Mouse (Mus musculus): ENCODE data around the gene Nrg4. TPM values are rescaled to one million over a fixed set of nuclear protein-coding genes. Genes with fewer than 3 reads are reported as not detected.

The Nrg4 gene
- 0.34 and 0.39 TPM in 2 replicates for polyA plus RNA-seq (2012; rRNA removed)
- polyA plus RNA-seq (2014; fragmentation: Nextera tagmentation; extraction: Ambion mirVana): 0.52 and 1.1 TPM in 2 replicates

- under 1% methylated on average over 66 of the region's 82 CpGs for WGBS (ENCODE audit: insufficient replicate concordance)
- no peak for TF ChIP-seq EP300 (IDR thresholded peaks at IDR 0.05; ENCODE audit: low read depth)
- no peak for TF ChIP-seq CTCF (IDR thresholded peaks at IDR 0.05; ENCODE audit: low read depth)
- H3K4me2 ChIP-seq (ENCODE audit: low read depth): peak within 1 kb of the TSS; percentile 74
- H3K4me3 ChIP-seq (ENCODE audit: insufficient read depth in 1 of 2, low read depth in 2 of 2, low read length in 2 of 2): peak within 1 kb of the TSS; percentile 66 to 67
- H3K9me3 ChIP-seq (ENCODE audit: control insufficient read depth, low read length): no peaks in the 10 kb centered on the region
- no peaks in the 10 kb centered on the region for H3K4me1 ChIP-seq (replicated peaks; ENCODE audit: control insufficient read depth in 2 of 2, insufficient read depth in 2 of 2, low read length in 1 of 2)
- DNase-seq (ENCODE audit: low read depth in 3 of 3, low spot score in 3 of 3) (peak in 2 of 3 experiments; percentile 14 to 16), ATAC-seq (ENCODE audit: insufficient read depth) (peak; percentile 55; the same call in 1 of the 2 replicates)
- peaks cover 69% of the 10 kb centered on the region for H3K27me3 ChIP-seq (ENCODE audit: control insufficient read depth, insufficient read depth, low read length)
- no peaks in the 10 kb centered on the region for H3K36me3 ChIP-seq (replicated peaks; ENCODE audit: control insufficient read depth, insufficient read depth, low read depth)
- no peak within 1 kb of the TSS; the same call in 1 of the 2 replicates for H3K9ac ChIP-seq (replicated peaks)
- H3K27ac ChIP-seq: no peak within 1 kb of the TSS
Measured at GRCm38 (mm10) chr9:55326515-55327233, at the start of gene Nrg4, which contains the start of gene Tmem266. Gene Nrg4 (minus strand): TSS chr9:55326844. Gene Tmem266 (plus strand): TSS chr9:55326913.

- H3K4me3 ChIP-seq (ENCODE audit: insufficient read depth in 1 of 2, low read depth in 2 of 2, low read length in 2 of 2): no peak overlapping the region
- TF ChIP-seq EP300 (IDR thresholded peaks at IDR 0.05; ENCODE audit: low read depth) (no peak), CTCF (IDR thresholded peaks at IDR 0.05; ENCODE audit: low read depth) (no peak)
- H3K9me3 ChIP-seq (ENCODE audit: control insufficient read depth, low read length): no peaks in the 10 kb centered on the region
- H3K36me3 ChIP-seq (replicated peaks; ENCODE audit: control insufficient read depth, insufficient read depth, low read depth): no peaks in the 10 kb centered on the region
- no peak overlapping the region for H3K4me2 ChIP-seq (ENCODE audit: low read depth)
- H3K4me1 ChIP-seq (replicated peaks; ENCODE audit: control insufficient read depth in 2 of 2, insufficient read depth in 2 of 2, low read length in 1 of 2): no peaks in the 10 kb centered on the region
- H3K27me3 ChIP-seq (ENCODE audit: control insufficient read depth, insufficient read depth, low read length): no peaks in the 10 kb centered on the region
- DNase-seq (ENCODE audit: low read depth in 3 of 3, low spot score in 3 of 3) (no peak), ATAC-seq (ENCODE audit: insufficient read depth) (no peak)
- H3K27ac ChIP-seq: no peak overlapping the region
- no peak overlapping the region for H3K9ac ChIP-seq (replicated peaks)
- WGBS (ENCODE audit: insufficient replicate concordance): 49% methylated on average over 7 of the region's 7 CpGs
Measured at GRCm38 (mm10) chr9:55371908-55372307, 45.3 kb upstream of the Nrg4 start.

GRCm38 (mm10) chr9:55368011-55368410, 41.4 kb upstream of the Nrg4 start:
- Histone ChIP-seq H3K9me3 (ENCODE audit: control insufficient read depth, low read length) (no peaks in the 10 kb centered on the region), H3K27ac (no peak overlapping the region), H3K27me3 (ENCODE audit: control insufficient read depth, insufficient read depth, low read length) (no peaks in the 10 kb centered on the region), H3K4me3 (ENCODE audit: insufficient read depth in 1 of 2, low read depth in 2 of 2, low read length in 2 of 2) (no peak overlapping the region), H3K36me3 (replicated peaks; ENCODE audit: control insufficient read depth, insufficient read depth, low read depth) (no peaks in the 10 kb centered on the region), H3K9ac (replicated peaks) (no peak overlapping the region), H3K4me1 (replicated peaks; ENCODE audit: control insufficient read depth in 2 of 2, insufficient read depth in 2 of 2, low read length in 1 of 2) (no peaks in the 10 kb centered on the region), H3K4me2 (ENCODE audit: low read depth) (no peak overlapping the region)
- no peak for DNase-seq (ENCODE audit: low read depth in 3 of 3, low spot score in 3 of 3)
- ATAC-seq (ENCODE audit: insufficient read depth): no peak
- 39% methylated on average over 3 of the region's 3 CpGs for WGBS (ENCODE audit: insufficient replicate concordance)
- TF ChIP-seq EP300 (IDR thresholded peaks at IDR 0.05; ENCODE audit: low read depth) (no peak), CTCF (IDR thresholded peaks at IDR 0.05; ENCODE audit: low read depth) (no peak)

GRCm38 (mm10) chr9:55363707-55364106, 37.1 kb upstream of the Nrg4 start:
- no peak overlapping the region for H3K9ac ChIP-seq (replicated peaks)
- TF ChIP-seq CTCF (IDR thresholded peaks at IDR 0.05; ENCODE audit: low read depth): no peak
- TF ChIP-seq EP300 (IDR thresholded peaks at IDR 0.05; ENCODE audit: low read depth): no peak

GRCm38 (mm10) chr9:55361969-55362368, 35.3 kb upstream of the Nrg4 start:
- no peaks in the 10 kb centered on the region for H3K9me3 ChIP-seq (ENCODE audit: control insufficient read depth, low read length)
- H3K27me3 ChIP-seq (ENCODE audit: control insufficient read depth, insufficient read depth, low read length): no peaks in the 10 kb centered on the region
- DNase-seq (ENCODE audit: low read depth in 3 of 3, low spot score in 3 of 3): peak in 1 of 3 experiments; percentile 2
- H3K9ac ChIP-seq (replicated peaks): no peak overlapping the region
- TF ChIP-seq EP300 (IDR thresholded peaks at IDR 0.05; ENCODE audit: low read depth) (no peak), CTCF (IDR thresholded peaks at IDR 0.05; ENCODE audit: low read depth) (no peak)
- WGBS (ENCODE audit: insufficient replicate concordance): 53% methylated on average over 5 of the region's 5 CpGs
- no peaks in the 10 kb centered on the region for H3K36me3 ChIP-seq (replicated peaks; ENCODE audit: control insufficient read depth, insufficient read depth, low read depth)
- no peak overlapping the region for H3K27ac ChIP-seq
- H3K4me3 ChIP-seq (ENCODE audit: insufficient read depth in 1 of 2, low read depth in 2 of 2, low read length in 2 of 2): no peak overlapping the region
- H3K4me1 ChIP-seq (replicated peaks; ENCODE audit: control insufficient read depth in 2 of 2, insufficient read depth in 2 of 2, low read length in 1 of 2): no peaks in the 10 kb centered on the region
- no peak overlapping the region for H3K4me2 ChIP-seq (ENCODE audit: low read depth)
- no peak for ATAC-seq (ENCODE audit: insufficient read depth)

More at GRCm38 (mm10) chr9:55363707-55364106, 37.1 kb upstream of the Nrg4 start:
- Histone ChIP-seq H3K4me2 (ENCODE audit: low read depth) (no peak overlapping the region), H3K27ac (no peak overlapping the region), H3K4me1 (replicated peaks; ENCODE audit: control insufficient read depth in 2 of 2, insufficient read depth in 2 of 2, low read length in 1 of 2) (no peaks in the 10 kb centered on the region), H3K4me3 (ENCODE audit: insufficient read depth in 1 of 2, low read depth in 2 of 2, low read length in 2 of 2) (no peak overlapping the region), H3K36me3 (replicated peaks; ENCODE audit: control insufficient read depth, insufficient read depth, low read depth) (no peaks in the 10 kb centered on the region), H3K27me3 (ENCODE audit: control insufficient read depth, insufficient read depth, low read length) (no peaks in the 10 kb centered on the region), H3K9me3 (ENCODE audit: control insufficient read depth, low read length) (no peaks in the 10 kb centered on the region)
- no peak for DNase-seq (ENCODE audit: low read depth in 3 of 3, low spot score in 3 of 3)
- no peak for ATAC-seq (ENCODE audit: insufficient read depth)

Measured in liver, embryonic 14.5 days (tissue).